Mouse (Mus musculus) cerebellum, adult 2 months (tissue): ENCODE measurements around the gene BC030867. TPM values are rescaled to one million over a fixed set of nuclear protein-coding genes. Genes with fewer than 3 reads are reported as not detected.

Experiments
- DNase-seq, 2 experiments: peaks; one replicate each; pipeline ENCODE4 v3.0.0; 2021
- H3K27ac ChIP-seq: fragments of 200-500 bp; 2 replicates; pipeline ENCODE4 v1.5.1; 2012; ENCODE audit warnings: low read length, control low read depth, inconsistent platforms; ENCODE audit not compliant: insufficient read depth
- H3K27me3 ChIP-seq: fragments of 200-500 bp; 2 replicates; pipeline ENCODE4 v1.6.1; 2012; ENCODE audit warnings: inconsistent platforms, mild to moderate bottlenecking, low read length, moderate library complexity; ENCODE audit not compliant: control insufficient read depth, insufficient read depth
- H3K4me1 ChIP-seq: fragments of 200-500 bp; 2 replicates; pipeline ENCODE4 v1.6.1; 2011; ENCODE audit warnings: low read length; ENCODE audit not compliant: control insufficient read depth, insufficient read depth
- H3K4me3 ChIP-seq: fragments of 200-500 bp; replicated peaks from 2 replicates; pipeline ENCODE3; 2011; ENCODE audit warnings: mild to moderate bottlenecking, low read depth, low read length, control low read depth; ENCODE audit not compliant: insufficient read depth
- CTCF ChIP-seq: fragments of 200-500 bp; IDR thresholded peaks from 2 replicates; pipeline ENCODE4 v1.5.1; 2011; ENCODE audit warnings: low read depth, mild to moderate bottlenecking, control low read depth, low read length, moderate library complexity, borderline replicate concordance; ENCODE audit not compliant: insufficient read depth
- POLR2A ChIP-seq: fragments of 200-500 bp; IDR thresholded peaks from 2 replicates; pipeline ENCODE4 v1.6.1; 2011; ENCODE audit warnings: low read length, control low read depth, borderline replicate concordance; ENCODE audit not compliant: insufficient read depth
- WGBS: fragments of 180-500 bp; shearing (Covaris S2); methylation state at CpG from one replicate; pipeline ENCODE4 v1.1.7; 2018; 5-methylcytosine and 5-hydroxymethylcytosine counted together
- polyA plus RNA-seq: library from polyadenylated mRNA; depleted of rRNA; stranded (reverse); fragments of >200 nt; gene quantifications from 2 replicates; pipeline ENCODE4 v1.2.3, GENCODE M21; 2012; rRNA removed

BC030867 gene
- 1.3 and 2.2 TPM in 2 replicates for polyA plus RNA-seq

GRCm38 (mm10) chr11:102248630-102249230 is at the start of gene BC030867:
Gene BC030867 (plus strand): TSS chr11:102248882.
- peak; percentile 87 to 95 for DNase-seq
- TF ChIP-seq POLR2A (no peak), CTCF (peak; percentile 67; the same call in 1 of the 2 replicates)
- WGBS, result under 1% methylated on average over 41 of the region's 41 CpGs
- Histone ChIP-seq H3K27me3 (no peaks in the 10 kb centered on the region), H3K4me3 (peak within 1 kb of the TSS; percentile 62), H3K4me1 (0 out of 2 replicates have a peak, but pooled peaks cover 4% of the 10 kb centered on the region), H3K27ac (no peak within 1 kb of the TSS)

GRCm38 (mm10) chr11:102199856-102200255 is 48.8 kb upstream of the BC030867 start:
- 82% methylated on average over 9 of the region's 9 CpGs for WGBS
- Histone ChIP-seq H3K4me1 (peaks cover 13% of the 10 kb centered on the region), H3K27ac (no peak overlapping the region), H3K27me3 (no peaks in the 10 kb centered on the region), H3K4me3 (no peak overlapping the region)
- DNase-seq, result peak in 1 of 2 experiments; percentile 17
- TF ChIP-seq POLR2A (no peak), CTCF (no peak)

- H3K4me1 ChIP-seq, result peaks cover 10% of the 10 kb centered on the region
- WGBS, result 72% methylated on average over 12 of the region's 12 CpGs
- H3K27ac ChIP-seq, result no peak overlapping the region
- H3K27me3 ChIP-seq, result no peaks in the 10 kb centered on the region
- TF ChIP-seq POLR2A, result no peak
- peak; percentile 29; the same call in 1 of the 2 replicates for TF ChIP-seq CTCF
- peak in 1 of 2 experiments; percentile 25 for DNase-seq
- no peak overlapping the region for H3K4me3 ChIP-seq
Measured at GRCm38 (mm10) chr11:102201408-102201821, 47.3 kb upstream of the BC030867 start.

DNA sequence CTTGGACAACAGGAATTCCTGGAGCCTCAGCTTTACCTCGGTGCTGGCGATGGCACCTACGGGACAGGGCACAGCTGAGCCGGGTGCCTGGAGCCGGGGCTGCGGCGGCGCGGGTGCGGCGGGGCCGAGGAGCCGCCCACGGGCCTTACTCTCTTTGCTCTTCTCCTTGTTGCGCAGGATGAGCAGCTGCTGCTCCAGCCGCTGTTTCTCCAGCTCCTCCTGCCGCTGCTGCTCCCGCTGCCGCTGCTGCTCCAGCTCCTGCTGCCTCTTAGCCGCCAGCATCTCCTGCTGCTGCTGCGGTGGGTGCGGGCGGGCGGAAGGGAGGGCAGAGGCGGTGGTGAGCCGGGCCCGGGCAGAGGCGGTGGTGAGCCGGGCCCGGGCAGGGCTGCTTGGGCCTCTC is 42.2 kb upstream of the BC030867 start:
- Histone ChIP-seq H3K27me3 (no peaks in the 10 kb centered on the region), H3K27ac (no peak overlapping the region), H3K4me3 (no peak overlapping the region), H3K4me1 (peaks cover 32% of the 10 kb centered on the region)
- WGBS, result 76% methylated on average over 30 of the region's 30 CpGs
- no peak for TF ChIP-seq POLR2A
- TF ChIP-seq CTCF, result no peak
- no peak for DNase-seq

DNA sequence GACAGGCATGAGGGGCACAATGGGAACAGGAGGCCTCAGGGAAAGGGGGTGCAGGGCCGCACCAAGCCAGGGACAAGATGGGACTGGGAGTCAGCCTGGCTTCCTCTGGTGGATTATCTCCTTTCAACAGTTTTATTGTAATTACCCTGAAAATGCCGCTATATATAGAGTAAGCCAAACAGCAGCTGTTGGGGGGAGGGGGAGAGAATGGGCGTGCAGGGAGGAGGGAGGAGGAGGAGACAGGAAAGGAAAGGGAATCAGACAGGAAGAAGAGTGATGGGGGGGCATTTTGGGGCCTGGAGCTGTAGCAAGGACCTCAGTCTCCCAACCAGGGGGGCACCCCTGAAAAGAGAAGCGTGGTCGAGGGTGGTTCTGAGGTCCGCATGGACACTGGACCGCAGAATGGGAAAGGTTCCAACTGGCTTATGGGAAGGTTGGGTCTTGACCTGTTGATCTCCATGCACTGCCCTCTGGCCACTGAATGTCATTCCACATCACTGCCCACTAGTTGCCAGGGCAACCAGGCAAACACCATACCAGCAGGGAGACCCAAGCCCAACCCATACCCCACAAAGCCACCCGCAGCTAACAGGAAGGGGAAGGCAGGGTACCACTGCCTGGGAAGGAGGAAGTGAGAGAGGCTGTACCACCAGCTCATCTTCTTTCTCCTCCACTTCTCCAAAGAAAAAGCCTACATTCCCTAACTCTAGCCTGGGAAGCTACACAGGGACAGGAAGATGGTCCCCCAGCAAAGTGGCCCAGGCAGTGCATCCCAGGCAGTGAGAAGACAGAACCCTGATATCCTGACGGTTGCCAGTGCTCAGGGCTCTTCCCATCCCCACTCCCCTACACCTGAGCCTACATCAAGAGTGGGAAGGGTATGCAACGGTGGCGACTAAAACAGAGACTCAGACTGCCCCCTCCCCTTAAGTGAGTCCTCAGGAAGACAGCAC is 40.6 kb upstream of the BC030867 start:
- peaks cover 43% of the 10 kb centered on the region for H3K4me1 ChIP-seq
- no peaks in the 10 kb centered on the region for H3K27me3 ChIP-seq
- no peak for DNase-seq
- H3K27ac ChIP-seq, result no peak overlapping the region
- no peak overlapping the region for H3K4me3 ChIP-seq
- 50% methylated on average over 11 of the region's 11 CpGs for WGBS
- no peak for TF ChIP-seq CTCF
- no peak for TF ChIP-seq POLR2A

- H3K4me1 ChIP-seq, result peaks cover 50% of the 10 kb centered on the region
Measured at GRCm38 (mm10) chr11:102208846-102209245, 39.8 kb upstream of the BC030867 start.

DNA sequence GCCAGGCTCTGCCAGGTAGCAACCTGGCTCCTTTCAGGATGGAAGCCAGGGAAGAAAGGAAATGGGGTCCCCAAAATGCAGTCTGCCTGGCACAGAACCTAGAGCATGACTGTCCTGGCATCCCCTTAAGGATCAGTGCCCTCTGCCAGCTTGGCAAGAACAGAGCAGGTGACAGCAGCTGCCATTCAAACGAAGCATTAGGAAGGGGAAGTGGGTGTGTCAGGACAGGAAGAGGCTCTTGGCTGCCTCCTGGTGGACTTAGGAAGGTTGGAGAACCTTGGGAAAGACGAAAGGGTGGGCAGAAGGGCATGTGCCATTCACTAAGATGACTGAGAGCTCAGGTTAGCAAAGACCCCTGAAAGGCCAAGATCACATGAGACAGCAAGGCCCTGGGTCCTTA is 38.9 kb upstream of the BC030867 start:
- 0% methylated on average over 2 of the region's 2 CpGs for whole genome bisulfite sequencing
- TF ChIP-seq CTCF (peak; percentile 82), POLR2A (no peak)
- DNase-seq, result peak; percentile 78 to 90
- H3K27me3 ChIP-seq, result no peaks in the 10 kb centered on the region
- peaks cover 59% of the 10 kb centered on the region for H3K4me1 ChIP-seq
- no peak overlapping the region for H3K27ac ChIP-seq
- H3K4me3 ChIP-seq, result no peak overlapping the region

More at GRCm38 (mm10) chr11:102208846-102209245, 39.8 kb upstream of the BC030867 start:
- H3K4me3 ChIP-seq, result no peak overlapping the region
- no peak for DNase-seq
- 37% methylated on average over 4 of the region's 4 CpGs for WGBS
- no peaks in the 10 kb centered on the region for H3K27me3 ChIP-seq
- no peak for TF ChIP-seq POLR2A
- TF ChIP-seq CTCF, result no peak
- no peak overlapping the region for H3K27ac ChIP-seq
